In genomic region chr11:49658065-49658464, GRCm38 (mm10) we compare ENCODE assay signal across 19 mouse cellular contexts. TPM values are rescaled to one million over a fixed set of nuclear protein-coding genes. Genes with fewer than 3 reads are reported as not detected.
A peak's percentile ranks its signal among the peaks of the same experiment; 100 is the strongest.
DNase-seq lines count a peak whose midpoint lies in the region; ATAC-seq and TF ChIP-seq lines count a peak whose summit lies in the region.
"Had no signal": no experiment of that assay in that cellular context is flagged by ENCODE, and none has a peak within 500 bp of the region (broad histone marks: within the 10 kb centered on the region; RNA-seq: fewer than 3 reads in every experiment).

No protein-coding gene starts in this region.

- 0 out of 2 replicates have a peak overlapping the region, but pooled peaks have one; percentile 8 for H3K27ac ChIP-seq in gastrocnemius, adult 2 months
- H3K27ac ChIP-seq in lung, embryonic 14.5 days (ENCODE audit: low read depth): no peak overlapping the region
- H3K27ac ChIP-seq in midbrain, embryonic 15.5 days: no peak overlapping the region
- H3K27ac ChIP-seq: hindbrain, embryonic 12.5 days; liver, embryonic 14.5 days; midbrain, embryonic 10.5 days had no signal

- no peak for TF ChIP-seq POLR2A in lung, adult 2 months (IDR thresholded peaks at IDR 0.05; ENCODE audit: borderline replicate concordance, extremely low read depth, low read depth, low read length)

- ATAC-seq in lung, embryonic 14.5 days (ENCODE audit: insufficient read depth): no peak
- ATAC-seq in midbrain, embryonic 15.5 days (replicated peaks): no peak
- ATAC-seq: forebrain, postnatal 0 days; Patski had no signal

- no peaks in the 10 kb centered on the region for H3K27me3 ChIP-seq in lung, embryonic 14.5 days (ENCODE audit: insufficient read depth, low read length)
- no peaks in the 10 kb centered on the region for H3K27me3 ChIP-seq in midbrain, embryonic 15.5 days (replicated peaks)
- H3K27me3 ChIP-seq: hindbrain, embryonic 12.5 days; Patski had no signal

- H3K4me2 ChIP-seq in lung, embryonic 14.5 days: no peak overlapping the region
- no peak overlapping the region for H3K4me2 ChIP-seq in midbrain, embryonic 15.5 days
- H3K4me2 ChIP-seq: hindbrain, embryonic 12.5 days had no signal

- TF ChIP-seq CTCF in gastrocnemius, adult 2 months (IDR thresholded peaks at IDR 0.05): no peak
- no peak for TF ChIP-seq CTCF in lung, adult 2 months (IDR thresholded peaks at IDR 0.05; ENCODE audit: insufficient read depth, low read length)
- TF ChIP-seq CTCF in lung, embryonic 14.5 days (IDR thresholded peaks at IDR 0.05; ENCODE audit: low read depth): no peak

- no peak for DNase-seq in gastrocnemius, adult 2 months
- no peak for DNase-seq in gastrocnemius, adult 18-20 months (ENCODE audit: low spot score)
- DNase-seq in lung, adult 18-20 months: peak; percentile 53 to 78
- no peak for DNase-seq in lung, adult 2 months
- peak; percentile 38 for DNase-seq in lung, embryonic 14.5 days
- DNase-seq in right cerebral cortex, postnatal 10 days (ENCODE audit: low spot score in 2 of 2): no peak
- no peak for DNase-seq in yolk sac, embryonic 10.5 days (ENCODE audit: low spot score)
- DNase-seq: cerebellum, adult 2 months; forebrain, postnatal 0 days; gastrocnemius, postnatal 14 days; kidney, adult 11 months had no signal

- H3K9ac ChIP-seq in lung, embryonic 14.5 days: no peak overlapping the region
- no peak overlapping the region for H3K9ac ChIP-seq in midbrain, embryonic 15.5 days
- H3K9ac ChIP-seq: forebrain, postnatal 0 days; hindbrain, embryonic 12.5 days; liver, embryonic 14.5 days had no signal

- no peak overlapping the region for H3K4me3 ChIP-seq in gastrocnemius, adult 2 months
- H3K4me3 ChIP-seq in lung, adult 2 months (replicated peaks; ENCODE audit: extremely low read depth, low read depth, low read length): no peak overlapping the region
- H3K4me3 ChIP-seq in lung, embryonic 14.5 days (ENCODE audit: low read depth, low read length): no peak overlapping the region
- no peak overlapping the region for H3K4me3 ChIP-seq in midbrain, embryonic 15.5 days
- H3K4me3 ChIP-seq: erythroblast, embryonic 14.5 days; hindbrain, embryonic 12.5 days; midbrain, embryonic 10.5 days; myocyte had no signal

- no peaks in the 10 kb centered on the region for H3K36me3 ChIP-seq in lung, embryonic 14.5 days (ENCODE audit: insufficient read depth)
- H3K36me3 ChIP-seq in midbrain, embryonic 15.5 days (replicated peaks): no peaks in the 10 kb centered on the region
- H3K36me3 ChIP-seq: hindbrain, embryonic 12.5 days; midbrain, embryonic 10.5 days had no signal

- intact Hi-C loops in gastrocnemius, adult 2 months (cut with DNase I): no loop called here

- WGBS in lung, adult 2 months: 31% methylated on average over 4 of the region's 4 CpGs
- 60% methylated on average over 4 of the region's 4 CpGs for WGBS in lung, embryonic 14.5 days
- 90% methylated on average over 4 of the region's 4 CpGs for WGBS in midbrain, embryonic 15.5 days

- H3K4me1 ChIP-seq in lung, adult 2 months (ENCODE audit: control insufficient read depth, insufficient read depth, low read length): peaks cover 10% of the 10 kb centered on the region
- H3K4me1 ChIP-seq in lung, embryonic 14.5 days (ENCODE audit: insufficient read depth): 0 out of 2 replicates have a peak, but pooled peaks cover 5% of the 10 kb centered on the region
- H3K4me1 ChIP-seq in midbrain, embryonic 15.5 days: no peaks in the 10 kb centered on the region

- no peaks in the 10 kb centered on the region for H3K9me3 ChIP-seq in lung, embryonic 14.5 days (ENCODE audit: low read depth, low read length)
- no peaks in the 10 kb centered on the region for H3K9me3 ChIP-seq in midbrain, embryonic 15.5 days
- H3K9me3 ChIP-seq: hindbrain, embryonic 12.5 days; midbrain, embryonic 10.5 days had no signal

RNA-seq across cellular contexts. Expression of gene Scgb3a1, which starts 5.3 kb away (rescaled TPM):
- total RNA-seq in gastrocnemius, adult 2 months (2021): not detected
- not detected for total RNA-seq in gastrocnemius, adult 18-20 months (2021)
- 2,792 and 3,426 TPM in 2 replicates for polyA plus RNA-seq in lung, adult 2 months (2012; rRNA removed)
- polyA plus RNA-seq in lung, embryonic 14.5 days (2014; fragmentation: Nextera tagmentation; extraction: Ambion mirVana): not detected in 2 replicates
- not detected in 2 replicates for polyA plus RNA-seq in midbrain, embryonic 15.5 days (2015; fragmentation: Nextera tagmentation; extraction: Ambion mirVana)
- total RNA-seq: forebrain, postnatal 0 days; gastrocnemius, postnatal 14 days; layer of hippocampus, adult 18-20 months had no signal
- polyA plus RNA-seq: cerebellum, adult 2 months; erythroblast, embryonic 14.5 days; forebrain, postnatal 0 days; hindbrain, embryonic 12.5 days; liver, embryonic 14.5 days; midbrain, embryonic 10.5 days; myocyte; Patski had no signal

RNA-seq across cellular contexts. Expression of gene Flt4, which starts 49.0 kb away (rescaled TPM):
- 1 to 10 TPM; 2.8 to 4.3 TPM for total RNA-seq in gastrocnemius, adult 2 months (2021)
- 1 to 10 TPM; 2.3 to 3.9 TPM for total RNA-seq in gastrocnemius, adult 18-20 months (2021)
- polyA plus RNA-seq in lung, adult 2 months (2012; rRNA removed): 28.0 and 32.0 TPM in 2 replicates
- 14.4 and 14.6 TPM in 2 replicates for polyA plus RNA-seq in lung, embryonic 14.5 days (2014; fragmentation: Nextera tagmentation; extraction: Ambion mirVana)
- polyA plus RNA-seq in midbrain, embryonic 15.5 days (2015; fragmentation: Nextera tagmentation; extraction: Ambion mirVana): 1.9 TPM in 2 replicates

RNA-seq across cellular contexts. Expression of gene Cnot6, which starts 54.5 kb away (rescaled TPM):
- total RNA-seq in gastrocnemius, adult 2 months (2021): 10 to 100 TPM in 1 of 2 experiments, 1 to 10 TPM in 1; 8.1 to 14.5 TPM
- total RNA-seq in gastrocnemius, adult 18-20 months (2021): 10 to 100 TPM; 10.4 to 10.7 TPM
- polyA plus RNA-seq in lung, adult 2 months (2012; rRNA removed): 9.5 and 15.3 TPM in 2 replicates
- 73.1 and 76.0 TPM in 2 replicates for polyA plus RNA-seq in lung, embryonic 14.5 days (2014; fragmentation: Nextera tagmentation; extraction: Ambion mirVana)
- polyA plus RNA-seq in midbrain, embryonic 15.5 days (2015; fragmentation: Nextera tagmentation; extraction: Ambion mirVana): 47.4 and 52.2 TPM in 2 replicates

Comparison
In these comparisons a context has a peak if more than half of its experiments do, and no peak if none do; other contexts are left out.
1. DNase-seq: peak in lung, adult 18-20 months (2 of 2) and lung, embryonic 14.5 days (single experiment); none in gastrocnemius, adult 2 months (single experiment), gastrocnemius, adult 18-20 months (single experiment), lung, adult 2 months (single experiment), right cerebral cortex, postnatal 10 days (0 of 2) and yolk sac, embryonic 10.5 days (single experiment).
2. RNA of gene Scgb3a1, which starts 5.3 kb away (polyA plus RNA-seq): 2,792 to 3,426 TPM in lung, adult 2 months; not detected in midbrain, embryonic 15.5 days and not detected in lung, embryonic 14.5 days; every median in the first group is over 1,000 times any median in the second.